Mouse (Mus musculus): Measurements from ENCODE around the gene Pcca. TPM values are rescaled to one million over a fixed set of nuclear protein-coding genes. Genes with fewer than 3 reads are reported as not detected.
A peak's percentile ranks its signal among the peaks of the same experiment; 100 is the strongest.

Pcca gene
- polyA plus RNA-seq, 1 experiment from 2014 or later = 27.6 TPM

DNA sequence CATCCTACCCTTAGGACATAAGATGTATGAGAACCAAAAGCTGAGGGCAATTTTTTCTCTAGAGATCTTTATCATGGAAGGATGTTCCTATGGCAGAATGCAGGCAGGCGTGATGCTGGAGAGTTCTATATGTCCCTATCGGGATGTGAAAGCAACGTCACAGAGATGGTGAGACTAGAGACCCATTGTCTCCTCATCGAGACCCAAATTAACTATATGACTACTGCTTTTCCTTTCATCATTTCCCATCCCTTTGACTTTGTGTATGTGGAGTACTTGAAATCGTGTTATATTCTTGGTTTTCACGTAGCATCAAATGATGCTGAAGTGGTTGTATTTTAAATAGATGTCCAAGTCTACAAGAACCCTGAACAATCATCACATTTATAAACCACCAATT, 379.5 kb downstream of the Pcca start, which contains the start of gene Ggact:
Gene Ggact, minus strand, starts transcription at position 101 of the 400 bp plus-strand sequence.
- Histone ChIP-seq H3K4me3 (peak within 1 kb of the TSS; percentile 84), H3K27me3 (ENCODE audit: insufficient read depth, poor library complexity, severe bottlenecking) (no peaks in the 10 kb centered on the region), H3K27ac (peak within 1 kb of the TSS; percentile 92), H3K4me1 (0 out of 2 replicates have a peak, but pooled peaks cover 5% of the 10 kb centered on the region), H3K36me3 (0 out of 2 replicates have a peak, but pooled peaks cover under 1% of the 10 kb centered on the region), H3K9me3 (no peaks in the 10 kb centered on the region)
- 74% methylated on average over 6 of the region's 6 CpGs for WGBS
- no peak for DNase-seq (ENCODE audit: low spot score)

DNA sequence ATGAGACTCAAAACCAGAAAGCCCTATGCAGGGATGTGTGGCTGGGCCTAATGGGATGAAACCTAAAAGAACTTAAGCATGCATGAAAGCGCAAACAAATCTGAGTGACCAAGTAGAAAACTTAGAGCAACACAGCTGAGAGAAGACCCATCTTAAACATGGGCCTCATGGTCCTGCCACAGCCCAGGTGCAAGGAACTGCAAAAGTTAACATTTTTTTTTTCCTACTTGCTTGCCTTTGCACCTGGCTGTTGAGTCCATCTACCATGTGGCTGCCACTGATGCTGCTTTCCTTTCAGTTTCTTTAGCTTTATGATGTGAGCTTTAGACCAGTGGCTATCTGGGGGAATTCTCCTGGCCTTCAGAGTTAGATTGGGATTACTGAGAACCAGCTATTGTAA, 383.6 kb downstream of the Pcca start:
- Histone ChIP-seq H3K4me1 (0 out of 2 replicates have a peak, but pooled peaks cover 5% of the 10 kb centered on the region), H3K9me3 (no peaks in the 10 kb centered on the region), H3K4me3 (no peak overlapping the region), H3K27ac (no peak overlapping the region), H3K27me3 (ENCODE audit: insufficient read depth, poor library complexity, severe bottlenecking) (no peaks in the 10 kb centered on the region), H3K36me3 (peaks cover 5% of the 10 kb centered on the region; the same call in 1 of the 2 replicates)
- 90% methylated on average over 1 of the region's 1 CpGs for WGBS
- no peak for DNase-seq (ENCODE audit: low spot score)

DNA sequence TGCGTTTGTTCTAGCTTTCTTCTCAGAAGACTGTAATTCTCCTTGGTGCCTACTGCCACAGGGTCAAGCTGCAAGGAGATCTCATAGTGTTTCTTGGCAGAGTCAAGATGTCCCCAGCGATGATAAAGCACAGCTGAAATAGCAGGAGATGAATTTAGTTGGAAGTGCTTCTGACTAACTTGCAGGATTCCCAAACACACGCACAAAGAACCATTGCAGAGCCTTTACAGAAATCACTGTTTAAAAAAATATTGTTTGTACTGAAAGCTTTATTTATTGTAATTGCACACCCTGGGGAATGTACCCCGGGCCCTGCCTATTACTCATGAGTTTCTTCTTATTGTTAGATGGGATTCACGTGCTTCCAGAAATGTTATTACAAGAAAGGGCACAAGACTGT, 385.9 kb downstream of the Pcca start:
- WGBS = 79% methylated on average over 5 of the region's 5 CpGs

DNA sequence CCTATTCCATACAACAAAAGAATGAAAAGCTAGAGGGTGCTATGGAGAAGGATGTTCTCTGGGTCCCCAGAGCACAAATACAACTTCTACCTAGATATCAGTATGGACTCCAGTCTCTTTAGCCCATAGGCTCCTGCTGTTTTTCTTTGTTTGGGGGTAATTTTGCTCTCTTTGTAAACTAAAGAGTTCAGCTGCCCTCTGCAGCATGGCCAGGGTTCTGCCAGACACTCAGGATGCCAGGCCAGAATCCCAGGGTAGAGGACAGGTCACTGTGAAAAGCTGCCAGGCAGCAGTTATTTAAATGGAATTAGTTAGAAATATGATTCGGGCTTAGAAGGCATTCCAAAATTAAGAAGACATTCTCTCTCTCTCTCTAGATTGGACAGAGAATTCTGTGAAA, 402.3 kb downstream of the Pcca start:
- no peak overlapping the region for H3K27ac ChIP-seq
- H3K36me3 ChIP-seq = peaks cover 21% of the 10 kb centered on the region
- H3K9me3 ChIP-seq = no peaks in the 10 kb centered on the region
- H3K4me3 ChIP-seq = no peak overlapping the region
- WGBS = 79% methylated on average over 1 of the region's 1 CpGs
- H3K27me3 ChIP-seq (ENCODE audit: insufficient read depth, poor library complexity, severe bottlenecking) = no peaks in the 10 kb centered on the region
- no peak for DNase-seq (ENCODE audit: low spot score)
- H3K4me1 ChIP-seq = no peaks in the 10 kb centered on the region

More for the DNA sequence above, 385.9 kb downstream of the Pcca start:
- Histone ChIP-seq H3K4me1 (no peaks in the 10 kb centered on the region), H3K27ac (no peak overlapping the region), H3K9me3 (no peaks in the 10 kb centered on the region), H3K27me3 (ENCODE audit: insufficient read depth, poor library complexity, severe bottlenecking) (no peaks in the 10 kb centered on the region), H3K36me3 (peaks cover 5% of the 10 kb centered on the region; the same call in 1 of the 2 replicates), H3K4me3 (no peak overlapping the region)
- no peak for DNase-seq (ENCODE audit: low spot score)

Other genes with a start within 250 kb of the Pcca start
- gene Gm5089, start 83.2 kb upstream of the Pcca start, polyA plus RNA-seq (2016; fragmentation: Nextera tagmentation; extraction: Ambion mirVana) = not detected in 2 replicates
- gene Zic5, start 68.6 kb upstream of the Pcca start, polyA plus RNA-seq (2016; fragmentation: Nextera tagmentation; extraction: Ambion mirVana) = 0.04 and 0.30 TPM in 2 replicates
- gene Zic2, start 58.9 kb upstream of the Pcca start, polyA plus RNA-seq (2016; fragmentation: Nextera tagmentation; extraction: Ambion mirVana) = 0.11 TPM in 1 of 2 replicates, not detected in the other
- not detected in 2 replicates for gene Gm10837, start 43.7 kb upstream of the Pcca start, polyA plus RNA-seq (2016; fragmentation: Nextera tagmentation; extraction: Ambion mirVana)

Data from heart, embryonic 10.5 days (tissue).